Comparison of ENCODE assay signal across 8 mouse cellular contexts in genomic region chr7:143053008-143053899, GRCm38 (mm10). TPM values are rescaled to one million over a fixed set of nuclear protein-coding genes. Genes with fewer than 3 reads are reported as not detected.
DNase-seq lines count a peak whose midpoint lies in the region; ATAC-seq lines count a peak whose summit lies in the region.

No protein-coding gene starts in this region.

- intact Hi-C loops in left cerebral cortex, postnatal 14 days (cut with DNase I), result loop anchor here (2.0 kb wide), 1 partner anchor 44 kb away; no protein-coding TSS in a partner anchor

- DNase-seq in NIH3T3 (ENCODE audit: low read depth), result peak; percentile 80
- peak; percentile 61 for DNase-seq in cerebellum, adult 9-10 months
- DNase-seq in frontal cortex, postnatal 36 days (ENCODE audit: low spot score in 2 of 2), result peak; percentile 50 to 55
- peak; percentile 68 for DNase-seq in hindbrain, embryonic 14.5 days (ENCODE audit: low spot score)
- DNase-seq in left cerebral cortex, postnatal 14 days (ENCODE audit: low spot score in 2 of 2), result peak; percentile 64 to 65
- DNase-seq in right cerebral cortex, postnatal 10 days (ENCODE audit: low spot score in 2 of 2), result peak; percentile 84 to 87
- peak; percentile 70 to 79 for DNase-seq in urinary bladder, postnatal 4 days (ENCODE audit: low spot score in 2 of 2)

- no peaks in the 10 kb centered on the region for H3K27me3 ChIP-seq in hindbrain, embryonic 14.5 days (ENCODE audit: control insufficient read depth, insufficient read depth, low read length)

- peaks cover 38% of the 10 kb centered on the region for H3K4me1 ChIP-seq in hindbrain, embryonic 14.5 days (replicated peaks; ENCODE audit: control insufficient read depth, insufficient read depth, low read length)

- under 1% methylated on average over 46 of the region's 46 CpGs for WGBS in hindbrain, embryonic 14.5 days

- H3K9me3 ChIP-seq in hindbrain, embryonic 14.5 days (ENCODE audit: control insufficient read depth, low read length), result no peaks in the 10 kb centered on the region

- H3K27ac ChIP-seq in hindbrain, embryonic 14.5 days, result peak overlapping the region; percentile 86

- H3K9ac ChIP-seq in hindbrain, embryonic 14.5 days, result peak overlapping the region; percentile 97

- no peaks in the 10 kb centered on the region for H3K36me3 ChIP-seq in hindbrain, embryonic 14.5 days (replicated peaks; ENCODE audit: control insufficient read depth, insufficient read depth)

- H3K4me3 ChIP-seq in hindbrain, embryonic 14.5 days (replicated peaks; ENCODE audit: low read length), result peak overlapping the region; percentile 85

- ATAC-seq in hindbrain, embryonic 14.5 days (ENCODE audit: low FRiP score), result peak; percentile 82
- ATAC-seq in megakaryocyte, adult 5-6 weeks (ENCODE audit: poor library complexity, severe bottlenecking), result peak; percentile 31

- H3K4me2 ChIP-seq in hindbrain, embryonic 14.5 days (replicated peaks), result peak overlapping the region; percentile 64

RNA-seq across cellular contexts. Expression of gene Cd81, which starts 0.7 kb away (rescaled TPM):
- 455 and 483 TPM in 2 replicates for polyA plus RNA-seq in hindbrain, embryonic 14.5 days (2014; fragmentation: Nextera tagmentation; extraction: Ambion mirVana)
- total RNA-seq in left cerebral cortex, postnatal 14 days (2021), result 100 to 1,000 TPM; 367 to 400 TPM
- 17.2 and 20.3 TPM in 2 replicates for total RNA-seq in megakaryocyte, adult 5-6 weeks (2015)
- total RNA-seq in megakaryocyte, adult 5-6 weeks (2017), result 22.5 and 25.3 TPM in 2 replicates

RNA-seq across cellular contexts. Expression of gene Tssc4, which starts 15.8 kb away (rescaled TPM):
- polyA plus RNA-seq in hindbrain, embryonic 14.5 days (2014; fragmentation: Nextera tagmentation; extraction: Ambion mirVana), result 56.8 and 62.8 TPM in 2 replicates
- 10 to 100 TPM; 41.1 to 50.0 TPM for total RNA-seq in left cerebral cortex, postnatal 14 days (2021)
- total RNA-seq in megakaryocyte, adult 5-6 weeks (2015), result 14.0 and 19.2 TPM in 2 replicates
- 17.7 and 20.5 TPM in 2 replicates for total RNA-seq in megakaryocyte, adult 5-6 weeks (2017)

RNA-seq across cellular contexts. Expression of gene Trpm5, which starts 41.2 kb away (rescaled TPM):
- polyA plus RNA-seq in hindbrain, embryonic 14.5 days (2014; fragmentation: Nextera tagmentation; extraction: Ambion mirVana), result 1.9 and 2.3 TPM in 2 replicates
- total RNA-seq in left cerebral cortex, postnatal 14 days (2021), result under 1 TPM in 1 of 2 experiments, not detected in 1; 0.19 TPM
- total RNA-seq in megakaryocyte, adult 5-6 weeks (2015), result not detected in 2 replicates
- not detected in 2 replicates for total RNA-seq in megakaryocyte, adult 5-6 weeks (2017)

RNA-seq across cellular contexts. Expression of gene Tspan32, which starts 48.4 kb away (rescaled TPM):
- polyA plus RNA-seq in hindbrain, embryonic 14.5 days (2014; fragmentation: Nextera tagmentation; extraction: Ambion mirVana), result 0.43 and 0.82 TPM in 2 replicates
- total RNA-seq in left cerebral cortex, postnatal 14 days (2021), result under 1 TPM in 1 of 2 experiments, not detected in 1; 0.30 TPM
- total RNA-seq in megakaryocyte, adult 5-6 weeks (2015), result 60.9 and 70.4 TPM in 2 replicates
- 45.6 and 47.0 TPM in 2 replicates for total RNA-seq in megakaryocyte, adult 5-6 weeks (2017)

RNA-seq across cellular contexts. Expression of gene Kcnq1, which starts 52.9 kb away (rescaled TPM):
- polyA plus RNA-seq in hindbrain, embryonic 14.5 days (2014; fragmentation: Nextera tagmentation; extraction: Ambion mirVana), result 0.94 and 1.3 TPM in 2 replicates
- 1 to 10 TPM in 1 of 2 experiments, under 1 TPM in 1; 0.91 to 1.7 TPM for total RNA-seq in left cerebral cortex, postnatal 14 days (2021)
- total RNA-seq in megakaryocyte, adult 5-6 weeks (2015), result not detected in 2 replicates
- total RNA-seq in megakaryocyte, adult 5-6 weeks (2017), result not detected in 2 replicates

Comparison
In these comparisons a context has a peak if more than half of its experiments do, and no peak if none do; other contexts are left out.
1. Peak in every context shown above with its lines: DNase-seq, ATAC-seq, H3K4me3 ChIP-seq and H3K27ac ChIP-seq.
2. RNA of gene Cd81, which starts 0.7 kb away (total RNA-seq): 367 to 400 TPM in left cerebral cortex, postnatal 14 days; 17.2 to 25.3 TPM in megakaryocyte, adult 5-6 weeks; every median in the first group is over 10 times any median in the second.